Mouse (Mus musculus) small intestine, adult 2 months (tissue): Measurements from ENCODE around the gene Atf6b. TPM values are rescaled to one million over a fixed set of nuclear protein-coding genes. Genes with fewer than 3 reads are reported as not detected.
A peak's percentile ranks its signal among the peaks of the same experiment; 100 is the strongest.

Experiments used
- H3K27ac ChIP-seq: fragments of 200-500 bp; 2 replicates; pipeline ENCODE4 v1.5.1; 2012; ENCODE audit warnings: low read depth, low read length, control low read depth, inconsistent platforms; ENCODE audit not compliant: insufficient read depth
- H3K27me3 ChIP-seq: fragments of 200-500 bp; 2 replicates; pipeline ENCODE4 v1.6.1; 2012; ENCODE audit warnings: mild to moderate bottlenecking, moderate library complexity, low read length, inconsistent platforms; ENCODE audit not compliant: control insufficient read depth, insufficient read depth
- H3K36me3 ChIP-seq: fragments of 200-500 bp; 2 replicates; pipeline ENCODE4 v1.6.1; 2012; ENCODE audit warnings: mild to moderate bottlenecking, low read length, control low read depth, inconsistent platforms; ENCODE audit not compliant: control insufficient read depth, insufficient read depth
- H3K4me1 ChIP-seq: fragments of 200-500 bp; 2 replicates; pipeline ENCODE4 v1.6.1; 2012; ENCODE audit warnings: low read length, inconsistent platforms, mixed read lengths; ENCODE audit not compliant: control insufficient read depth, insufficient read depth, insufficient read length
- H3K4me3 ChIP-seq: fragments of 200-500 bp; 2 replicates; pipeline ENCODE4 v1.5.1; 2012; ENCODE audit warnings: low read depth, mild to moderate bottlenecking, control low read depth, inconsistent platforms, low read length, moderate library complexity
- CTCF ChIP-seq: fragments of 200-500 bp; IDR thresholded peaks from 2 replicates; pipeline ENCODE4 v1.5.1; 2012; ENCODE audit warnings: low read depth, mild to moderate bottlenecking, control low read depth, inconsistent platforms, low read length, moderate library complexity, mixed read lengths; ENCODE audit not compliant: insufficient replicate concordance, insufficient read length; ENCODE audit errors: extremely low read depth
- POLR2A ChIP-seq: fragments of 200-500 bp; IDR thresholded peaks from 2 replicates; pipeline ENCODE4 v1.6.1; 2012; ENCODE audit warnings: low read depth, mild to moderate bottlenecking, control low read depth, inconsistent platforms, low read length, moderate library complexity
- WGBS: fragments of 180-500 bp; shearing (Covaris S2); methylation state at CpG from one replicate; pipeline ENCODE4 v1.1.7; 2018; 5-methylcytosine and 5-hydroxymethylcytosine counted together
- polyA plus RNA-seq: library from polyadenylated mRNA; depleted of rRNA; stranded (reverse); fragments of >200 nt; gene quantifications from 2 replicates; pipeline ENCODE4 v1.2.3, GENCODE M21; 2012

The Atf6b gene
- polyA plus RNA-seq, 1 experiment, result 48.0 TPM

DNA sequence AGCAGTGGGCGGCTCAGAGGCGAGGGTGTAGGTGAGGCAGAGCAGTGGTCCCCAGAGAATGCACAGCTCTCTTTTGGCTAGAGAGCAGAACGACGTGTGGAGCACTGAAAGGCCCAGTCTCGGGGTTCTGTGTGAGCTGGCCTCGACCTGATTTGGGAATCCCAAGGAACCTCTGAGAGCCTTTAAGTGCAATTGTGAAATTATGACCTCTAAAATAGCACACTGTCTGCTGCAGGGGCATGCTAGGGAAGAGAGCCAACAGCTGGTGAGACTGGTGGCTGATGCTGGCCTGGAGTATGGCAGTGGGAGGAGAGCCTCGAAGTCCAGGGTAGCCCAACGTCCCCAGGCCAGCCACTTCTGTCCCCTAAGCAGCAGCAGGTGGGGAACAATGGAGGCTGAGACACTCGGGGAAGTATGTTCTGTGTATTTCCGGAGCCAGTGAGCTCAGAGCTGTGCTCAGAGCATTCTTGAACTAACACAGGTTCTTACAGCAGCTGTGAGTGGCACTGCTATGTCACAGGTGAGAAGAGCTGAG lies 36.8 kb downstream of the Atf6b start:
- no peaks in the 10 kb centered on the region for H3K36me3 ChIP-seq
- H3K4me3 ChIP-seq, result no peak overlapping the region
- no peaks in the 10 kb centered on the region; the same call in 1 of the 2 replicates for H3K27me3 ChIP-seq
- TF ChIP-seq CTCF (no peak), POLR2A (no peak)
- peak overlapping the region; percentile 9; the same call in 1 of the 2 replicates for H3K27ac ChIP-seq
- WGBS, result 62% methylated on average over 10 of the region's 10 CpGs
- H3K4me1 ChIP-seq, result peaks cover 19% of the 10 kb centered on the region

DNA sequence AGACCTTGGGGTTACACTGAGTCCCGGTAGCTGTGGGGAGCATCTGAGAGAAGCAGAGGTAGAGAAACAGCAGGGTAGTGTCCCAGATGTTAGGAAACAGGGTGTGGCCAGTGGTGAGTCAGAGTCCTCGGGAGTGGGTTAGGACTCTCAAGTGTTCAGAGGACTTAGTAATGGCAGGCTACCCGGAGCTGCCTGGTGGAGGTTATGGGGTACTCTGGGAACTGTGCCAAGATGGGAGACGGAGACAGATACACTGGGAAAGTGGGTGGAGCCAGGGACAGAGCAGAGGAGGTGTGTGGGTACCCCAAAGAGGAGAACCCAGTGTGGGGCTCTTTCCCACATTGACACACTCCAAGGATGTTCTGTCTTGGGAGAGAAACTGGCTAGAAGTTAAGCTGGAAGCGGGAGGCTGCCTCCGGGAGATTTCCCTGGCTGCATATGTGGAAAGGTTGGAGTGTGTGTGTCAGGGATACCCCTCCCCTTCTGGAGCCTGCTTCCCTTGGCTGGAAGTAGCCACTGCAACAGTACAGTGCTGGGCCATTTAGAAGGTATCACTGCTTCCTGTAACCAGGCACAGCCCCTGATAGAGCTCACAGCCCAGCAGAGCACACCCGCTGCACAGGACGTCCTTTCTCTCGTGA lies 37.4 kb downstream of the Atf6b start:
- no peak for TF ChIP-seq CTCF
- TF ChIP-seq POLR2A, result no peak

DNA sequence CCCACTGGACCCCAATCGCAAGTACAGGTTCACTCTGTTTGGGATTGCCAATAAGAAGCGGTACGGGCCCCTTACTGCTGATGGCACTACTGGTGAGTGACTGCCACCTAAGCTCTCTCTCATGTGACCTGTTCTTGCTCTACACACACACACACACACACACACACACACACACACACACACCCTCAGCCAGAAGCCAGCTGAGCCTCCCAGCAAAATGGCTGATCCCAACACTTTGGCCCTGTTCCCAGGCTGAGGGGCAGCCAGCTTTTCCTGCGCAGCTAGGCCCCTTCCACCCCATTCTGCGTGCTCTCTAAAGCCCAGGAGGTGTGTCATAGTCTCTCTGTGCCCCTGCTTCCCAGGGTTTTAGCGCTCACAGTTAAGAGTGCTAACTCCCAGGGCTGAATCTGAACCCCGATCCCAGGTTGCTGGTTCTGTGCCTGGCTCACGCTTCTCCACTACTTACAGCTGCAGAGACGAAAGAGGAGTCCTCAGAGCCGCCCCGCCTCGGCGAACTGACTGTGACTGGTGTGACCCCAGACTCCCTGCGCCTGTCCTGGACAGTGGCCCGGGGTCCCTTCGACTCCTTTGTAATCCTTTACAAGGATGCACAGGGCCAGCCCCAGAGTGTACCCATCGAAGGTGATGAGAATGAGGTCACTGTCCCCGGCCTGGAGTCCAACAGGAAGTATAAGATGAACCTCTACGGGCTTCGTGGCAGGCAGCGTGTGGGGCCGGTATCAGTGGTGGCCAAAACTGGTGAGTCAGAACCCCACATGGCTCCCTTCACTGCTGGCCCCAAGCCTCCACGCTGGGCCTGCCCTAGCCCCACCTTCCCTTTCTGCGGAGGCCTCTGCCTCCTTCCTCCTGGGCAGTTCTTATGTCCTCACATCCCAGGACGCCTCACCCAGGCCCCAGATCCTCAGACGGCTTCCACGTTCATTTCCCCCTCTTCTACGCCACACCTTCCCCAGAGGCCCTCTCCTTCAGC lies 38.5 kb downstream of the Atf6b start:
- Histone ChIP-seq H3K4me1 (peaks cover 19% of the 10 kb centered on the region), H3K27ac (peak overlapping the region; percentile 49), H3K27me3 (no peaks in the 10 kb centered on the region; the same call in 1 of the 2 replicates), H3K4me3 (no peak overlapping the region), H3K36me3 (no peaks in the 10 kb centered on the region)
- TF ChIP-seq CTCF (no peak), POLR2A (no peak)
- 58% methylated on average over 28 of the region's 28 CpGs for WGBS

More for the DNA sequence above, 37.4 kb downstream of the Atf6b start:
- Histone ChIP-seq H3K4me3 (no peak overlapping the region), H3K4me1 (peaks cover 19% of the 10 kb centered on the region), H3K27me3 (no peaks in the 10 kb centered on the region; the same call in 1 of the 2 replicates), H3K36me3 (no peaks in the 10 kb centered on the region), H3K27ac (peak overlapping the region; percentile 9; the same call in 1 of the 2 replicates)
- WGBS, result 44% methylated on average over 9 of the region's 9 CpGs

DNA sequence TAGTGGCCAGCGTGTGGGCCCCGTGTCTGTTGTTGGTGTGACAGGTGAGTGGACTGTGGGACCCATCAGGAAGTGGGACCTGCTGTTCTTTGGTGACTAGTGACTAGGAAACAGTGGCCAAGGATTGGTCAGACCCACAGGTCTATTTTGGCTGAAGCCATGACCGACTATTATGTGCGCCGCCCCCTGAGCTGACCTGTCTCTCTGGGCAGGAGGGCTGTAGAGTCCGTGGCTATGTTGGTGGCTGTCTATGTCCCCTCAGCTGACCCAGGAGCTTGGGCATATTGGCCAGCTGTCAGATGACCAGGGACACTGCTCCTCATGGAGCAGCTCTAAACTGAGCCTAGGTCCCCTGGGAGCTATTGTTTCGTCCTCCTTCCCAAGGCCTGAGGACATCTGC lies 41.9 kb downstream of the Atf6b start:
- Histone ChIP-seq H3K4me3 (no peak overlapping the region), H3K4me1 (peaks cover 11% of the 10 kb centered on the region), H3K27me3 (no peaks in the 10 kb centered on the region; the same call in 1 of the 2 replicates), H3K36me3 (no peaks in the 10 kb centered on the region), H3K27ac (no peak overlapping the region)
- WGBS, result 88% methylated on average over 7 of the region's 7 CpGs
- TF ChIP-seq POLR2A (no peak), CTCF (no peak)

DNA sequence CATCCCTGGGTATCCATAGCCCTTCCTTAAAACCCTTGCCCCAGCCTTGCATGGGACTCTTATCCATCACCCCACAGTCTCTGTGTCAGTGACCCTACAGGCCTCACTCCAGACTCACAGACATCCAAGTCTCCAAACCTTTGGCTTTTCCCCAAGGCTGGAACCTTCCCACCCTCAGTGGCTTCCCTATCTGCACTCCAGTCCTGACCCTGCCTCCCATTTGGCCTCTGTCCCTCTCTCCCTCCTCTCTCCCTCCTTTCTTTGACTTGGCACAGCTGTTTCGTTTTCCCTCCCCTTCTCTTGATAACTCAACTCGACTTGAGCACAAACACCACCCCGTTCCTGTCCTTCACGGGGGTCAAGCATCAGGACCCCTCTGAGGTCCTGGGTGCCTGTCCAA lies 43.5 kb downstream of the Atf6b start:
- Histone ChIP-seq H3K27me3 (no peaks in the 10 kb centered on the region), H3K4me3 (no peak overlapping the region), H3K36me3 (no peaks in the 10 kb centered on the region), H3K4me1 (peaks cover 4% of the 10 kb centered on the region), H3K27ac (no peak overlapping the region)
- 40% methylated on average over 4 of the region's 4 CpGs for WGBS
- TF ChIP-seq CTCF (no peak), POLR2A (no peak)

DNA sequence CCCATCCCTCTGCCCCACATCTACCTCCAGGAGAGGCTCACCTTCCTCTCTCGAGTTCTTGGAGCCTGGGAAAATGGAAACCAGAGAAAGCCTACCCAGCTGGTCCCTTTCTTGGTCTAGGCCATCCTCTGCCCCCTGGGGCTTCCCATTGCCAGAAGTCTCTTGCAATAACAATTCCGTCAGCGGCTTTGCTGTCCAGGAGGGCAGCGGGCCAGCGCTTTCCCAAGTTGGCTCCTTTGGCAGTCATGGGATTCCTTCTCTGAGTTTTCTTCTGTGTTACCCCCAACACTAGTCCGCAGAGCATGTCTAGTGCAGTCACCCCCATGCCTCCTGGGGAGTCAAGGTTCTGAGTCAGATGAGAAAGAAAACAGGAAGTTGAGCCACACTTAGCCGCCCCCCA lies 46.0 kb downstream of the Atf6b start:
- Histone ChIP-seq H3K27me3 (no peaks in the 10 kb centered on the region), H3K36me3 (no peaks in the 10 kb centered on the region), H3K4me3 (no peak overlapping the region), H3K27ac (no peak overlapping the region), H3K4me1 (no peaks in the 10 kb centered on the region)
- no peak for TF ChIP-seq POLR2A
- no peak for TF ChIP-seq CTCF
- 74% methylated on average over 7 of the region's 7 CpGs for WGBS
